Mouse (Mus musculus) layer of hippocampus, adult 8-10 months (tissue): ENCODE data around the gene Lrwd1. TPM values are rescaled to one million over a fixed set of nuclear protein-coding genes. Genes with fewer than 3 reads are reported as not detected.
"Not testable (repeated sequence)": the region's sequence is repeated elsewhere in the genome, so short reads cannot be mapped to it uniquely, and the experiment has no call there.

ENCODE experiments used
- DNase-seq, 2 experiments: peaks; one replicate each; pipeline ENCODE4 v3.0.0; 2022; ENCODE audit warnings: low spot score in 2 of 2
- total RNA-seq, 4 experiments: library from RNA; stranded (reverse); gene quantifications; 2 replicates each; pipeline ENCODE4 v1.2.4; 2022

Gene Lrwd1
- 10 to 100 TPM; 12.4 to 17.7 (median 16.1) TPM for total RNA-seq

GRCm38 (mm10) chr5:136135571-136136291 lies at the start of gene Lrwd1, which contains the start of gene Alkbh4:
Gene Lrwd1, minus strand, starts transcription at chr5:136136074.
Gene Alkbh4, plus strand, starts transcription at chr5:136136146.
- peak; percentile 93 to 96 for DNase-seq

- DNase-seq: no peak
Observed at GRCm38 (mm10) chr5:136183766-136184165, 47.9 kb upstream of the Lrwd1 start.

GRCm38 (mm10) chr5:136182830-136183229 lies 47.0 kb upstream of the Lrwd1 start:
- no peak for DNase-seq

- DNase-seq: peak in 1 of 2 experiments; percentile 52
Observed at GRCm38 (mm10) chr5:136182049-136182448, 46.2 kb upstream of the Lrwd1 start.

GRCm38 (mm10) chr5:136181197-136181596 lies 45.3 kb upstream of the Lrwd1 start:
- no peak for DNase-seq

GRCm38 (mm10) chr5:136179594-136179993 lies 43.7 kb upstream of the Lrwd1 start:
- DNase-seq: no peak

- peak in 1 of 2 experiments; percentile 67 for DNase-seq
Observed at GRCm38 (mm10) chr5:136173606-136174463, 38.0 kb upstream of the Lrwd1 start.

- no peak for DNase-seq
Observed at GRCm38 (mm10) chr5:136172939-136173338, 37.1 kb upstream of the Lrwd1 start.

GRCm38 (mm10) chr5:136171363-136172341 lies 35.8 kb upstream of the Lrwd1 start:
- no peak for DNase-seq

- DNase-seq: peak; percentile 81 to 83
Observed at GRCm38 (mm10) chr5:136170512-136171362, 34.9 kb upstream of the Lrwd1 start, which contains the start of gene Orai2. Gene Orai2, minus strand, starts transcription at chr5:136170713.

- DNase-seq: no peak
Observed at GRCm38 (mm10) chr5:136169626-136170511, 34.0 kb upstream of the Lrwd1 start.

- DNase-seq: no peak
Observed at GRCm38 (mm10) chr5:136168071-136168470, 32.2 kb upstream of the Lrwd1 start.

- no peak for DNase-seq
Observed at GRCm38 (mm10) chr5:136167296-136167695, 31.4 kb upstream of the Lrwd1 start.

- no peak for DNase-seq
Observed at GRCm38 (mm10) chr5:136165246-136165645, 29.4 kb upstream of the Lrwd1 start.

GRCm38 (mm10) chr5:136163807-136164474 lies 28.1 kb upstream of the Lrwd1 start:
- peak in 1 of 2 experiments; percentile 50 for DNase-seq

GRCm38 (mm10) chr5:136160084-136160483 lies 24.2 kb upstream of the Lrwd1 start:
- not testable (repeated sequence) for DNase-seq

- no peak for DNase-seq
Observed at GRCm38 (mm10) chr5:136155399-136155798, 19.5 kb upstream of the Lrwd1 start.

- DNase-seq: no peak
Observed at GRCm38 (mm10) chr5:136152365-136152764, 16.5 kb upstream of the Lrwd1 start.
